Mouse (Mus musculus) kidney, adult 8-10 months (tissue): Measurements from ENCODE around the gene Plac1.
"Not testable (repeated sequence)": the region's sequence is repeated elsewhere in the genome, so short reads cannot be mapped to it uniquely, and the experiment has no call there.

ENCODE experiments used
- DNase-seq, 2 experiments: peaks; one replicate each; pipeline ENCODE4 v3.0.0; 2022

Gene Plac1

GRCm38 (mm10) chrX:53041006-53041405, 198.9 kb downstream of the Plac1 start:
- no peak for DNase-seq

DNA sequence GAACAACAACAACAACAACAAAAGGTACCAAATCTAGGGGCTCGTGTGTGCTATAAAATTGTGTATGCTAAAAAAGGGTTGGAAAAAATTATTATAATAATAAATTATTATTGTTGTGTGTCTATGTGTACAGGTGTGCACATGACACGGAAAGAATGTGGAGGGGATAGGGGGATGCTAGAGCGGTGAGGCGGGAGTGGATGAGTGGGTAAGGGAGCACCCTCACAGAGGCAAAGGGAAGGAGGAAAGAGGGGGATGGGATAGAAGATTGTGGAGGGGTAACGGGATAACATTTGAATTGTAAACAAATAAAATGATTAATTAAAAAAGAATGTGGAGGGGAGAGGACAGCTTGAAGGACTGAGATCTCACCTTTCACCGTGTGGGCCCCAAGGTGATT, 199.8 kb downstream of the Plac1 start:
- DNase-seq = no peak

- DNase-seq = no peak
These were observed 200.3 kb downstream of the Plac1 start for GRCm38 (mm10) chrX:53039651-53040050.

DNA sequence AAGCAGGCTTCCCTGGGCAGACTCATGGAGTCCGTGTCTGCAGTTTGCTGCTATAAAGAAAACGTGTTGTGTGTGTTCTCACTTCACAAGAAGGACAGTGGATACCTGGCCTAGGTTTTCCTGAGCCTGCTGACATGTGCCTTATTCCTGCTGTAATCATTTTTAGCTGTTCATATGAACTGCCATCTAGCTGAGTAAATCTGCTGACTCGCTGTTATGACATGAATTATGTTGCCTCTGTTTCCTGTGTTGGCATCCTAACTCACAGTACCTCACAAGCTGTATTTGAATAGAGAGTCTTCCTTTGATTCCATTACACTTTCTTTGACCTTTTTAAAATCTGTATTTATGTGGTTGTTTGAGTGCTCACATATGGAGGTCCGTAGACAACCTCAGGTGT, 201.7 kb downstream of the Plac1 start:
- no peak for DNase-seq

DNA sequence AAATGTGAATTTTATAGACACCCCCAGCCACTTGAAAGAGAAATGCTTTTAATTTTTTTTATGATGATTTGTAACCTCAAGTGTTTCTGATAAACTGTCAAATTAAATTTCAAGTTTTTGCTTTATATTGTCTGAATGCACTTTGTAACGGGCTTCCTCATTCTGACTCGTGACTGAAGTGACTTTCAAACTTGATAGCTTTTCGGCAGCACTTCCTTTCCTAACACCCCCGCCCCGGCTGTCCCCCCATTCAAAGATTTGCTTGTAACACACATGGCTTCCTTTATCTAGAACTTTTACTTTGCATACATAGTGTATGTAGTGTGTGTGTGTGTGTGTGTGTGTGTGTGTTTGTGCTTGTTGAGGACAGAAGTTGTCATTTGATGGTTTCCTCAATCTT, 210.4 kb downstream of the Plac1 start:
- no peak for DNase-seq

DNA sequence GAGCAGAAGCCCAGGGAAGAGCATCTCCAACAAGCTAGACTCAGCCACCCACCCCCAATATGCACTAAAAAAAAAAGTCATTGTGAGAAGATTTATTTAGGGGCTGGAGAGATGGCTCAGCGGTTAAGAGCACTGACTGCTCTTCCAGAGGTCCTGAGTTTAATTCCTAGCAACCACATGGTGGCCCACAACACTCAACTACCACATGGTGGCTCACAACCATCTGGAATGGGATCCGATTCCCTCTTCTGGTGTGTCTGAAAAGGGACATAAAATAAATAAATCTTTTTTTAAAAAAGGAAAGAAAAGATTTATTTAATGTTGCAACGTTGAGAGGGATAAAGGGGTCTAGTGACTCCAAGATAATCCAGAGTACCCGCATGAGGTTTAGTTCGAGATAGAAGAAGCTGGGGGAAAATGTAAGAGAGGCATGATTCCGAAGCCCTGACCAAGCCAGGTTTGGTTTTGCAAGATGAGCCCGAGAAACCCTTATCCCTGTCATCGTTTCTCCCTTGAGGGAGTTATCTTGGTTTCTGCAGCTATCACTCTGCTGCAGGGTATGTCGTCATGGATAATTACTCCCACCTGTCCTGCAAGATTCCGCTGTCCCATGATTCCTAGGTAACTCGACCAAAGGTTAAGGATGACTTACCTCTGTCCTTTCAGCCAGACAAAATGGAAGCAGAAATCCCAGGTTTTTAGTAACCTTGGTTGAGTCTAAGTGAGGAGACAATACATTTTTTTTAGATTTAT, 214.3 kb downstream of the Plac1 start:
- no peak for DNase-seq

DNA sequence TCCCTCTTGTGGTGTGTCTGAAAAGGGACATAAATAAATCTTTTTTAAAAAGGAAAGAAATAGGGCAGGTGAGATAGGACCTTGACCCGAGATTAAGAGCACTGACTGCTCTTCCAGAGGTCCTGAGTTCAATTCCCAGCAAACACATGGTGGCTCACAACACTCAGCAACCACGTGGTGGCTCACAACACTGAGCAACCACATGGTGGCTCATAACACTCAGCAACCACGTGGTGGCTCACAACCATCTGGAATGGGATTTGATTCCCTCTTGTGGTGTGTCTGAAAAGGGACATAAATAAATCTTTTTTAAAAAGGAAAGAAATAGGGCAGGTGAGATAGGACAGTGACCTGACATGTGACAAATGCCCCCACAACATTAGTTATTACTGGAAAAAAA, 215.6 kb downstream of the Plac1 start:
- DNase-seq = not testable (repeated sequence)

- DNase-seq = no peak
These were observed 216.9 kb downstream of the Plac1 start for GRCm38 (mm10) chrX:53023021-53023420.
